Mouse (Mus musculus) MN1 (cell line): ENCODE data around the gene Cldn34b3.
"Not testable (repeated sequence)": the region's sequence is repeated elsewhere in the genome, so short reads cannot be mapped to it uniquely, and the experiment has no call there.

ENCODE experiments used
- DNase-seq: peaks from one replicate; pipeline ENCODE4 v3.0.0-alpha.2; 2016; ENCODE audit warnings: low spot score

The Cldn34b3 gene

GRCm38 (mm10) chrX:76264004-76264403 is at the start of gene Cldn34b3:
Gene Cldn34b3 (plus strand): TSS chrX:76264304.
- not testable (repeated sequence) for DNase-seq
